Mouse (Mus musculus) brown adipose tissue, adult 24 weeks (tissue): Measurements from ENCODE around the gene Prl2b1. TPM values are rescaled to one million over a fixed set of nuclear protein-coding genes. Genes with fewer than 3 reads are reported as not detected.

Experiments
- H3K27ac ChIP-seq: fragments of 200-500 bp; replicated peaks from 2 replicates; pipeline ENCODE4 v1.5.1; 2012; ENCODE audit warnings: low read depth, mild to moderate bottlenecking, low read length
- H3K4me1 ChIP-seq: fragments of 200-500 bp; 2 replicates; pipeline ENCODE4 v1.6.1; 2012; ENCODE audit warnings: low read length, mixed read lengths; ENCODE audit not compliant: control insufficient read depth, insufficient read depth, insufficient read length
- H3K4me3 ChIP-seq: fragments of 200-500 bp; 2 replicates; pipeline ENCODE4 v1.5.1; 2012; ENCODE audit warnings: low read depth, mild to moderate bottlenecking, low read length, moderate library complexity; ENCODE audit not compliant: insufficient read depth
- polyA plus RNA-seq: library from polyadenylated mRNA; stranded (reverse); fragments of >200 nt; gene quantifications from 2 replicates; pipeline ENCODE4 v1.2.4, GENCODE M21; 2012; ENCODE audit not compliant: missing spikeins, insufficient read depth, insufficient read length

The Prl2b1 gene
- polyA plus RNA-seq = not detected in 2 replicates

- Histone ChIP-seq H3K4me3 (no peak within 1 kb of the TSS), H3K27ac (no peak within 1 kb of the TSS), H3K4me1 (no peaks in the 10 kb centered on the region)
Observed at GRCm38 (mm10) chr13:27390746-27391145, at the start of gene Prl2b1. Gene Prl2b1, minus strand, starts transcription at chr13:27390846.

- no peaks in the 10 kb centered on the region for H3K4me1 ChIP-seq
- H3K4me3 ChIP-seq = no peak within 1 kb of the TSS
- no peak within 1 kb of the TSS for H3K27ac ChIP-seq
Observed at GRCm38 (mm10) chr13:27438588-27438987, 47.9 kb upstream of the Prl2b1 start, which contains the start of gene Prl8a6. Gene Prl8a6, minus strand, starts transcription at chr13:27438688.

GRCm38 (mm10) chr13:27433159-27433558, 42.5 kb upstream of the Prl2b1 start:
- Histone ChIP-seq H3K4me3 (no peak overlapping the region), H3K27ac (no peak overlapping the region), H3K4me1 (no peaks in the 10 kb centered on the region)

GRCm38 (mm10) chr13:27413640-27414039, 23.0 kb upstream of the Prl2b1 start:
- no peak overlapping the region for H3K4me3 ChIP-seq
- H3K27ac ChIP-seq = no peak overlapping the region
- no peaks in the 10 kb centered on the region for H3K4me1 ChIP-seq

GRCm38 (mm10) chr13:27399061-27399724, 8.5 kb upstream of the Prl2b1 start:
- H3K27ac ChIP-seq = no peak overlapping the region
- no peak overlapping the region for H3K4me3 ChIP-seq
- H3K4me1 ChIP-seq = no peaks in the 10 kb centered on the region

- Histone ChIP-seq H3K27ac (no peak within 1 kb of the TSS), H3K4me1 (no peaks in the 10 kb centered on the region), H3K4me3 (no peak within 1 kb of the TSS)
Observed at GRCm38 (mm10) chr13:27345373-27345772, 45.3 kb downstream of the Prl2b1 start, which contains the start of gene Prl8a2. Gene Prl8a2, plus strand, starts transcription at chr13:27345673.

- no peak overlapping the region for H3K27ac ChIP-seq
- no peaks in the 10 kb centered on the region for H3K4me1 ChIP-seq
Observed at GRCm38 (mm10) chr13:27342733-27343275, 47.8 kb downstream of the Prl2b1 start.

GRCm38 (mm10) chr13:27334989-27335388, 55.7 kb downstream of the Prl2b1 start:
- H3K4me3 ChIP-seq = no peak overlapping the region
- H3K27ac ChIP-seq = no peak overlapping the region
- H3K4me1 ChIP-seq = no peaks in the 10 kb centered on the region

More at GRCm38 (mm10) chr13:27342733-27343275, 47.8 kb downstream of the Prl2b1 start:
- H3K4me3 ChIP-seq = no peak overlapping the region

Other genes starting within 250 kb of the Prl2b1 start
- gene Prl3d3, start 234.1 kb downstream of the Prl2b1 start, polyA plus RNA-seq = not detected in 2 replicates
- gene Prl3c1, start 194.2 kb downstream of the Prl2b1 start, polyA plus RNA-seq = not detected in 2 replicates
- gene Prl3b1, start 149.0 kb downstream of the Prl2b1 start, polyA plus RNA-seq = not detected in 2 replicates
- gene Prl3a1, start 131.4 kb downstream of the Prl2b1 start, polyA plus RNA-seq = not detected in 2 replicates
- not detected in 2 replicates for gene Prl6a1, start 78.2 kb downstream of the Prl2b1 start, polyA plus RNA-seq
- gene Prl8a2, start 45.2 kb downstream of the Prl2b1 start, polyA plus RNA-seq = not detected in 2 replicates
- gene Prl8a6, start 47.8 kb upstream of the Prl2b1 start, polyA plus RNA-seq = not detected in 2 replicates
- gene Prl8a8, start 122.4 kb upstream of the Prl2b1 start, polyA plus RNA-seq = not detected in 2 replicates
- gene Prl8a9, start 173.8 kb upstream of the Prl2b1 start, polyA plus RNA-seq = not detected in 2 replicates
- not detected in 2 replicates for gene Prl8a1, start 191.3 kb upstream of the Prl2b1 start, polyA plus RNA-seq
- gene Prl7b1, start 219.7 kb upstream of the Prl2b1 start, polyA plus RNA-seq = not detected in 2 replicates